Mouse (Mus musculus) myocyte (in vitro differentiated cells): Measurements from ENCODE around the gene Lce1i.

Experiments
- CEBPB ChIP-seq: IDR thresholded peaks from 2 replicates; pipeline ENCODE4 v1.6.1; 2011; ENCODE audit warnings: mild to moderate bottlenecking, moderate library complexity; ENCODE audit not compliant: poor library complexity, insufficient read depth, severe bottlenecking
- E2F4 ChIP-seq: IDR thresholded peaks from one replicate; pipeline ENCODE4 v1.6.1; 2011; ENCODE audit warnings: mild to moderate bottlenecking, control low read depth, moderate library complexity; ENCODE audit not compliant: insufficient read depth
- MAX ChIP-seq: IDR thresholded peaks from one replicate; pipeline ENCODE4 v1.6.1; 2011; ENCODE audit warnings: low read depth, mild to moderate bottlenecking, control low read depth
- MYOD1 ChIP-seq, 3 experiments: IDR thresholded peaks; one replicate each; pipeline ENCODE4 v1.6.1; 2011; ENCODE audit warnings: control low read depth in 2 of 3, low read depth in 2 of 3, mild to moderate bottlenecking in 2 of 3, moderate library complexity in 1 of 3; ENCODE audit not compliant: insufficient read length in 2 of 3, control insufficient read depth in 1 of 3
- MYOG ChIP-seq, 3 experiments: IDR thresholded peaks; one replicate each; pipeline ENCODE4 v1.6.1; 2011; ENCODE audit warnings: control low read depth in 2 of 3, low read depth in 2 of 3, mild to moderate bottlenecking in 2 of 3; ENCODE audit not compliant: insufficient read length in 2 of 3, control insufficient read depth in 1 of 3, insufficient read depth in 1 of 3
- POLR2A ChIP-seq: IDR thresholded peaks from one replicate; pipeline ENCODE4 v1.6.1; 2011; ENCODE audit warnings: low read depth, mild to moderate bottlenecking, control low read depth, moderate library complexity; ENCODE audit not compliant: insufficient read length
- POLR2AphosphoS2 ChIP-seq: IDR thresholded peaks from one replicate; pipeline ENCODE4 v1.6.1; 2011; ENCODE audit warnings: low read depth, control low read depth; ENCODE audit not compliant: insufficient read length
- REST ChIP-seq: IDR thresholded peaks from one replicate; pipeline ENCODE4 v1.6.1; 2011; ENCODE audit warnings: mild to moderate bottlenecking, control low read depth, moderate library complexity; ENCODE audit not compliant: insufficient read depth, insufficient read length
- TCF12 ChIP-seq: IDR thresholded peaks from one replicate; pipeline ENCODE4 v1.6.1; 2011; ENCODE audit warnings: mild to moderate bottlenecking, control low read depth; ENCODE audit not compliant: poor library complexity, insufficient read depth, severe bottlenecking
- TCF3 ChIP-seq: IDR thresholded peaks from one replicate; pipeline ENCODE4 v1.6.1; 2011; ENCODE audit warnings: low read depth, control low read depth; ENCODE audit not compliant: insufficient read length
- USF1 ChIP-seq: IDR thresholded peaks from one replicate; pipeline ENCODE4 v1.6.1; 2011; ENCODE audit warnings: low read depth, mild to moderate bottlenecking, control low read depth, moderate library complexity

DNA sequence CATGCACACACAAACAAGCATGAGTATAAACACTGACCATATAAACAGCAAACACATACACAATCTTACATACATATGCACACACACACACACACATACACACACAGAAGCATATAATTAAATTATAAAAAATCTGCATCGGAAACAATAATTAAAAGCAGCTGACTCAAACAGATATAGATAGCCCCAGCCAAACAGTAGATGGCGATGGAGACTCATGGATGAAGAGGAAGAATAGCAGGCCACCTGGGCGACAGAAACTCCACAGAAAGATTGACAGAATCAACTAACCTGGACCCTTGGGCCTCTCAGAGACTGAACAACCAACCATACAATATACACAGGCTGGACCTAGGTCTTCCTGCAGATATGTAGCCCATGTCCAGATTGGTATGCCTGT, 25.5 kb downstream of the Lce1i start:
- TF ChIP-seq E2F4: no peak
- no peak for TF ChIP-seq POLR2A
- no peak for TF ChIP-seq TCF3
- no peak for TF ChIP-seq USF1
- no peak for TF ChIP-seq TCF12
- TF ChIP-seq MYOG (IDR thresholded peaks at IDR 0.05; ENCODE audit: control insufficient read depth in 1 of 3, insufficient read depth in 1 of 3, insufficient read length in 2 of 3, low read depth in 2 of 3): no peak
- no peak for TF ChIP-seq POLR2AphosphoS2
- TF ChIP-seq MAX: no peak
- no peak for TF ChIP-seq MYOD1 (IDR thresholded peaks at IDR 0.05; ENCODE audit: control insufficient read depth in 1 of 3, insufficient read length in 2 of 3, low read depth in 2 of 3)
- no peak for TF ChIP-seq CEBPB
- no peak for TF ChIP-seq REST
